Mouse (Mus musculus) heart, postnatal 4 days (tissue): ENCODE results near the gene Gm7029. TPM values are rescaled to one million over a fixed set of nuclear protein-coding genes. Genes with fewer than 3 reads are reported as not detected.

ENCODE experiments used
- DNase-seq: peaks from one replicate; pipeline ENCODE4 v3.0.0; 2021
- microRNA-seq, 2 experiments: library from miRNA; unstranded; fragments of <30 nt; microRNA quantifications; one replicate each; pipeline ENCODE4 v1.2.0; 2021 to 2022
- total RNA-seq, 2 experiments: library from RNA; stranded (reverse); gene quantifications; 2 replicates each; pipeline ENCODE4 v1.2.3; 2021

Gm7029 gene
- total RNA-seq, 2 experiments from 2014 or later, result not detected

GRCm38 (mm10) chr17:33914969-33915391, 41.3 kb downstream of the Gm7029 start:
- DNase-seq, result no peak

GRCm38 (mm10) chr17:33915671-33916250, 42.1 kb downstream of the Gm7029 start, which contains the start of the genes Tapbp and Zbtb22:
Gene Tapbp (plus strand): TSS chr17:33915899.
Gene Zbtb22 (plus strand): TSS chr17:33915904.
- peak; percentile 96 for DNase-seq

- DNase-seq, result no peak
Observed at GRCm38 (mm10) chr17:33916294-33916693, 42.7 kb downstream of the Gm7029 start.

GRCm38 (mm10) chr17:33916847-33917655, 43.4 kb downstream of the Gm7029 start:
- DNase-seq, result no peak

- no peak for DNase-seq
Observed at GRCm38 (mm10) chr17:33917656-33918292, 44.1 kb downstream of the Gm7029 start.

- DNase-seq, result no peak
Observed at GRCm38 (mm10) chr17:33918293-33919203, 44.9 kb downstream of the Gm7029 start.

GRCm38 (mm10) chr17:33919351-33920281, 46.0 kb downstream of the Gm7029 start:
- DNase-seq, result peak; percentile 85

GRCm38 (mm10) chr17:33920282-33921097, 46.9 kb downstream of the Gm7029 start:
- DNase-seq, result peak; percentile 89

GRCm38 (mm10) chr17:33921361-33921760, 47.7 kb downstream of the Gm7029 start:
- DNase-seq, result no peak

Small RNAs within 50 kb of the gene (microRNA-seq; reads per million reads assigned to microRNA genes)
- 0 reads per million in 2 experiments for gene Gm27740

Other genes with a start within 250 kb of the Gm7029 start
- 10 to 100 TPM; 25.4 to 27.5 TPM for gene Zfp414, start 244.7 kb upstream of the Gm7029 start, total RNA-seq
- gene Pram1, start 235.8 kb upstream of the Gm7029 start, total RNA-seq, result not detected
- gene Hnrnpm, start 187.0 kb upstream of the Gm7029 start, total RNA-seq, result 100 to 1,000 TPM; 154 to 180 TPM
- gene March2, start 155.2 kb upstream of the Gm7029 start, total RNA-seq, result 10 to 100 TPM; 84.4 to 96.9 TPM
- gene Rab11b, start 113.3 kb upstream of the Gm7029 start, total RNA-seq, result 100 to 1,000 TPM; 333 to 343 TPM
- 10 to 100 TPM; 29.1 to 35.0 TPM for gene Angptl4, start 92.0 kb upstream of the Gm7029 start, total RNA-seq
- gene Kank3, start 63.3 kb upstream of the Gm7029 start, total RNA-seq, result 10 to 100 TPM; 57.5 to 58.5 TPM
- 1,000 to 10,000 TPM; 1,097 to 1,179 TPM for gene Rps28, start 49.3 kb upstream of the Gm7029 start, total RNA-seq
- 100 to 1,000 TPM; 423 to 447 TPM for gene Ndufa7, start 49.3 kb upstream of the Gm7029 start, total RNA-seq
- gene Cd320, start 30.7 kb upstream of the Gm7029 start, total RNA-seq, result 10 to 100 TPM; 16.8 to 21.4 TPM
- 10 to 100 TPM; 40.2 to 42.7 TPM for gene Kifc1, start 16.8 kb downstream of the Gm7029 start, total RNA-seq
- not detected for gene Platr17, start 31.3 kb downstream of the Gm7029 start, total RNA-seq
- 10 to 100 TPM; 16.5 to 18.0 TPM for gene Daxx, start 35.6 kb downstream of the Gm7029 start, total RNA-seq
- 10 to 100 TPM; 72.3 to 78.5 TPM for gene Tapbp, start 42.1 kb downstream of the Gm7029 start, total RNA-seq
- gene Zbtb22, start 42.1 kb downstream of the Gm7029 start, total RNA-seq, result 10 to 100 TPM; 34.3 to 35.8 TPM
- gene Rgl2, start 55.7 kb downstream of the Gm7029 start, total RNA-seq, result 10 to 100 TPM; 56.5 to 58.1 TPM
- gene Pfdn6, start 66.5 kb downstream of the Gm7029 start, total RNA-seq, result 10 to 100 TPM; 78.0 to 79.5 TPM
- 10 to 100 TPM; 13.3 to 14.4 TPM for gene Wdr46, start 66.8 kb downstream of the Gm7029 start, total RNA-seq
- 1 to 10 TPM; 2.3 to 2.9 TPM for gene B3galt4, start 77.7 kb downstream of the Gm7029 start, total RNA-seq
- 10 to 100 TPM; 38.1 to 40.1 TPM for gene Vps52, start 82.0 kb downstream of the Gm7029 start, total RNA-seq
- 100 to 1,000 TPM; 648 to 719 TPM for gene Rps18, start 82.2 kb downstream of the Gm7029 start, total RNA-seq
- 10 to 100 TPM; 33.9 to 35.4 TPM for gene H2-K1, start 126.5 kb downstream of the Gm7029 start, total RNA-seq
- gene Ring1, start 150.8 kb downstream of the Gm7029 start, total RNA-seq, result 10 to 100 TPM; 18.7 to 19.8 TPM
- gene H2-Ke6, start 154.2 kb downstream of the Gm7029 start, total RNA-seq, result 10 to 100 TPM; 63.6 to 69.6 TPM
- gene Slc39a7, start 157.8 kb downstream of the Gm7029 start, total RNA-seq, result 10 to 100 TPM; 83.8 to 86.5 TPM
- gene Rxrb, start 158.0 kb downstream of the Gm7029 start, total RNA-seq, result 10 to 100 TPM; 35.5 to 39.5 TPM
- gene Col11a2, start 165.6 kb downstream of the Gm7029 start, total RNA-seq, result 1 to 10 TPM; 1.4 to 2.2 TPM
- not detected for gene H2-Oa, start 218.5 kb downstream of the Gm7029 start, total RNA-seq
- gene H2-DMa, start 245.7 kb downstream of the Gm7029 start, total RNA-seq, result 1 to 10 TPM; 5.6 to 6.0 TPM
- gene Brd2, start 248.8 kb downstream of the Gm7029 start, total RNA-seq, result 100 to 1,000 TPM; 125 to 128 TPM